Mouse (Mus musculus) ES-Bruce4 (cell line): ENCODE data around the gene P4htm. TPM values are rescaled to one million over a fixed set of nuclear protein-coding genes. Genes with fewer than 3 reads are reported as not detected.

Experiments
- H3K27ac ChIP-seq: 2 replicates; pipeline ENCODE4 v1.5.1; 2012; ENCODE audit warnings: low read length, inconsistent platforms; ENCODE audit not compliant: insufficient read depth
- H3K27me3 ChIP-seq: 2 replicates; pipeline ENCODE4 v1.6.1; 2012; ENCODE audit warnings: mild to moderate bottlenecking, low read length, inconsistent platforms; ENCODE audit not compliant: control insufficient read depth, poor library complexity, insufficient read depth, severe bottlenecking
- H3K36me3 ChIP-seq: 2 replicates; pipeline ENCODE4 v1.6.1; 2012; ENCODE audit warnings: inconsistent platforms, mild to moderate bottlenecking, low read length, moderate library complexity; ENCODE audit not compliant: control insufficient read depth, poor library complexity, insufficient read depth, severe bottlenecking
- H3K4me1 ChIP-seq: one replicate; pipeline ENCODE4 v1.8.1; 2011; ENCODE audit warnings: low read length; ENCODE audit not compliant: control insufficient read depth, insufficient read depth
- H3K4me3 ChIP-seq: 2 replicates; pipeline ENCODE4 v1.5.1; 2011; ENCODE audit warnings: low read depth, mild to moderate bottlenecking, low read length
- H3K9ac ChIP-seq: 2 replicates; pipeline ENCODE4 v1.6.1; 2012; ENCODE audit warnings: low read depth, mild to moderate bottlenecking, inconsistent platforms; ENCODE audit not compliant: poor library complexity, severe bottlenecking
- H3K9me3 ChIP-seq: replicated peaks from 2 replicates; pipeline ENCODE4 v1.6.1; 2012; ENCODE audit warnings: mild to moderate bottlenecking, low read length, inconsistent platforms; ENCODE audit not compliant: control insufficient read depth, poor library complexity, insufficient read depth, severe bottlenecking
- CTCF ChIP-seq: IDR thresholded peaks from one replicate; pipeline ENCODE4 v1.8.1; 2011; ENCODE audit warnings: low read depth, low read length
- EP300 ChIP-seq: IDR thresholded peaks from 2 replicates; pipeline ENCODE4 v1.6.1; 2011; ENCODE audit warnings: low read depth, low read length; ENCODE audit not compliant: insufficient read depth
- POLR2A ChIP-seq: IDR thresholded peaks from one replicate; pipeline ENCODE4 v1.8.1; 2011; ENCODE audit warnings: low read length; ENCODE audit not compliant: insufficient read depth
- polyA plus RNA-seq: library from polyadenylated mRNA; stranded (reverse); fragments of >200 nt; gene quantifications from 2 replicates; pipeline ENCODE4 v1.2.4, GENCODE M21; 2011; ENCODE audit warnings: low read depth; ENCODE audit not compliant: missing spikeins, insufficient read depth, insufficient read length

Gene P4htm
- 2.4 TPM in 2 replicates for polyA plus RNA-seq

GRCm38 (mm10) chr9:108596998-108597764 is at the start of gene P4htm:
P4htm (minus strand) TSS chr9:108597667.
- Histone ChIP-seq H3K36me3 (no peaks in the 10 kb centered on the region), H3K27ac (no peak within 1 kb of the TSS), H3K9ac (peak within 1 kb of the TSS; percentile 76), H3K9me3 (no peaks in the 10 kb centered on the region), H3K27me3 (no peaks in the 10 kb centered on the region), H3K4me1 (no peaks in the 10 kb centered on the region), H3K4me3 (peak within 1 kb of the TSS; percentile 68)
- TF ChIP-seq POLR2A (no peak), CTCF (no peak), EP300 (no peak)

GRCm38 (mm10) chr9:108639825-108640224 is 42.4 kb upstream of the P4htm start:
- Histone ChIP-seq H3K36me3 (peaks cover 51% of the 10 kb centered on the region), H3K9me3 (no peaks in the 10 kb centered on the region)

GRCm38 (mm10) chr9:108635415-108635814 is 37.9 kb upstream of the P4htm start:
- H3K9me3 ChIP-seq, result no peaks in the 10 kb centered on the region
- H3K27ac ChIP-seq, result no peak overlapping the region
- no peak overlapping the region for H3K4me3 ChIP-seq
- H3K36me3 ChIP-seq, result peaks cover 32% of the 10 kb centered on the region
- H3K27me3 ChIP-seq, result no peaks in the 10 kb centered on the region
- no peaks in the 10 kb centered on the region for H3K4me1 ChIP-seq
- H3K9ac ChIP-seq, result no peak overlapping the region
- TF ChIP-seq POLR2A (no peak), EP300 (no peak), CTCF (no peak)

More at GRCm38 (mm10) chr9:108639825-108640224, 42.4 kb upstream of the P4htm start:
- peaks cover 3% of the 10 kb centered on the region for H3K4me1 ChIP-seq
- H3K27me3 ChIP-seq, result no peaks in the 10 kb centered on the region
- H3K27ac ChIP-seq, result no peak overlapping the region
- H3K9ac ChIP-seq, result no peak overlapping the region
- no peak overlapping the region for H3K4me3 ChIP-seq
- TF ChIP-seq EP300 (no peak), POLR2A (no peak), CTCF (no peak)

GRCm38 (mm10) chr9:108633846-108634245 is 36.4 kb upstream of the P4htm start:
- Histone ChIP-seq H3K36me3 (peaks cover 34% of the 10 kb centered on the region), H3K4me1 (no peaks in the 10 kb centered on the region), H3K27me3 (no peaks in the 10 kb centered on the region), H3K9ac (no peak overlapping the region), H3K27ac (no peak overlapping the region), H3K4me3 (no peak overlapping the region), H3K9me3 (no peaks in the 10 kb centered on the region)
- no peak for TF ChIP-seq EP300
- no peak for TF ChIP-seq CTCF
- no peak for TF ChIP-seq POLR2A

- TF ChIP-seq CTCF, result no peak
- TF ChIP-seq EP300, result no peak
- no peak for TF ChIP-seq POLR2A
Measured at GRCm38 (mm10) chr9:108632375-108632774, 34.9 kb upstream of the P4htm start.

GRCm38 (mm10) chr9:108631631-108632256 is 34.3 kb upstream of the P4htm start:
- H3K9ac ChIP-seq, result no peak overlapping the region
- no peaks in the 10 kb centered on the region for H3K9me3 ChIP-seq
- H3K4me3 ChIP-seq, result no peak overlapping the region
- H3K27ac ChIP-seq, result no peak overlapping the region
- H3K36me3 ChIP-seq, result peaks cover 38% of the 10 kb centered on the region
- H3K4me1 ChIP-seq, result no peaks in the 10 kb centered on the region
- TF ChIP-seq POLR2A (no peak), CTCF (no peak), EP300 (no peak)
- H3K27me3 ChIP-seq, result no peaks in the 10 kb centered on the region

More at GRCm38 (mm10) chr9:108632375-108632774, 34.9 kb upstream of the P4htm start:
- no peak overlapping the region for H3K9ac ChIP-seq
- no peaks in the 10 kb centered on the region for H3K27me3 ChIP-seq
- H3K9me3 ChIP-seq, result no peaks in the 10 kb centered on the region
- H3K4me3 ChIP-seq, result no peak overlapping the region
- peaks cover 34% of the 10 kb centered on the region for H3K36me3 ChIP-seq
- no peak overlapping the region for H3K27ac ChIP-seq
- H3K4me1 ChIP-seq, result no peaks in the 10 kb centered on the region
